Mouse (Mus musculus) CH12.LX (cell line): ENCODE data around the gene Reln. TPM values are rescaled to one million over a fixed set of nuclear protein-coding genes. Genes with fewer than 3 reads are reported as not detected.
A peak's percentile ranks its signal among the peaks of the same experiment; 100 is the strongest.

ENCODE experiments used
- DNase-seq: peaks from one replicate; pipeline ENCODE4 v3.0.0-alpha.2; 2013; ENCODE audit errors: extremely low read depth
- H3K27ac ChIP-seq: 2 replicates; pipeline ENCODE4 v1.5.1; 2012; ENCODE audit warnings: low read depth, mild to moderate bottlenecking, control low read depth, moderate library complexity; ENCODE audit not compliant: insufficient read depth
- H3K27me3 ChIP-seq: replicated peaks from 2 replicates; pipeline ENCODE3; 2012; ENCODE audit warnings: inconsistent platforms
- H3K36me3 ChIP-seq, 2 experiments: replicated peaks in 1 of 2; 2 replicates each; pipeline versions ENCODE3 to v1.6.1; 2012; ENCODE audit warnings: inconsistent platforms in 1 of 2, low read length in 1 of 2, mild to moderate bottlenecking in 1 of 2, mixed read lengths in 1 of 2, moderate library complexity in 1 of 2; ENCODE audit not compliant: control insufficient read depth in 1 of 2, insufficient read depth in 1 of 2
- H3K4me1 ChIP-seq, 2 experiments: 2 replicates each; pipeline ENCODE4 v1.6.1; 2012; ENCODE audit warnings: inconsistent platforms in 1 of 2, moderate library complexity in 1 of 2; ENCODE audit not compliant: insufficient read depth in 2 of 2, control insufficient read depth in 1 of 2
- H3K4me2 ChIP-seq: 2 replicates; pipeline ENCODE4 v1.6.1; 2012; ENCODE audit warnings: low read depth, mild to moderate bottlenecking, control low read depth; ENCODE audit not compliant: poor library complexity, insufficient read depth, severe bottlenecking
- H3K4me3 ChIP-seq, 3 experiments: fragments of 150-350 bp in 1 of 3; sonication (generic) in 1 of 3; replicated peaks in 1 of 3; 2 replicates each; pipeline versions ENCODE3 to v1.5.1; 2011 to 2012; ENCODE audit warnings: low read depth in 2 of 3, low read length in 2 of 3, mild to moderate bottlenecking in 2 of 3, moderate library complexity in 2 of 3, control low read depth in 1 of 3, improper control_type of control experiment in 1 of 3, inconsistent platforms in 1 of 3, mixed read lengths in 1 of 3; ENCODE audit not compliant: poor library complexity in 1 of 3
- H3K79me2 ChIP-seq: replicated peaks from 2 replicates; pipeline ENCODE4 v1.6.1; 2012; ENCODE audit warnings: mild to moderate bottlenecking, moderate library complexity; ENCODE audit not compliant: control insufficient read depth, poor library complexity, insufficient read depth, severe bottlenecking; ENCODE audit errors: extremely low read depth
- H3K9ac ChIP-seq: 2 replicates; pipeline ENCODE4 v1.6.1; 2012; ENCODE audit warnings: low read depth, mild to moderate bottlenecking, control low read depth, moderate library complexity; ENCODE audit not compliant: insufficient read depth
- H3K9me3 ChIP-seq: replicated peaks from 2 replicates; pipeline ENCODE3; 2012; ENCODE audit warnings: low read length, inconsistent platforms, mixed read lengths
- BHLHE40 ChIP-seq: IDR thresholded peaks from 2 replicates; pipeline ENCODE4 v1.6.1; 2011; ENCODE audit warnings: mild to moderate bottlenecking, low read depth, low read length, improper control_type of control experiment
- CTCF ChIP-seq, 2 experiments: IDR thresholded peaks in 1 of 2; conservative IDR thresholded peaks in 1 of 2; 2 replicates each; pipeline ENCODE4 v1.5.1; 2011 to 2012; ENCODE audit warnings: low read depth in 2 of 2, low read length in 2 of 2, improper control_type of control experiment in 1 of 2, inconsistent platforms in 1 of 2, mild to moderate bottlenecking in 1 of 2, moderate library complexity in 1 of 2
- ETS1 ChIP-seq: conservative IDR thresholded peaks from 2 replicates; pipeline ENCODE4 v1.6.1; 2012; ENCODE audit warnings: low read depth, mild to moderate bottlenecking, inconsistent platforms, low read length, improper control_type of control experiment, moderate library complexity
- HCFC1 ChIP-seq: IDR thresholded peaks from 2 replicates; pipeline ENCODE4 v1.6.1; 2012; ENCODE audit warnings: low read depth, mild to moderate bottlenecking, inconsistent platforms, low read length, improper control_type of control experiment
- IRF4 ChIP-seq: IDR thresholded peaks from 2 replicates; pipeline ENCODE4 v1.6.1; 2014; ENCODE audit warnings: low read depth, mild to moderate bottlenecking, inconsistent platforms, low read length, improper control_type of control experiment
- MEF2A ChIP-seq: IDR thresholded peaks from 2 replicates; pipeline ENCODE4 v1.6.1; 2014; ENCODE audit warnings: low read depth, mild to moderate bottlenecking, inconsistent platforms, low read length, improper control_type of control experiment, borderline replicate concordance
- MYC ChIP-seq: IDR thresholded peaks from 2 replicates; pipeline ENCODE4 v1.6.1; 2011; ENCODE audit warnings: low read depth, mild to moderate bottlenecking, improper control_type of control experiment, low read length
- NELFE ChIP-seq: IDR thresholded peaks from 2 replicates; pipeline ENCODE4 v1.6.1; 2011; ENCODE audit warnings: low read depth, low read length, improper control_type of control experiment
- PAX5 ChIP-seq: IDR thresholded peaks from 2 replicates; pipeline ENCODE4 v1.6.1; 2012; ENCODE audit warnings: low read length, inconsistent platforms, mixed read lengths
- POLR2AphosphoS2 ChIP-seq: IDR thresholded peaks from 2 replicates; pipeline ENCODE4 v1.6.1; 2011; ENCODE audit warnings: low read depth, low read length, improper control_type of control experiment
- RAD21 ChIP-seq: IDR thresholded peaks from 2 replicates; pipeline ENCODE4 v1.6.1; 2011; ENCODE audit warnings: low read depth, mild to moderate bottlenecking, low read length, improper control_type of control experiment, moderate library complexity
- RCOR1 ChIP-seq: conservative IDR thresholded peaks from 2 replicates; pipeline ENCODE4 v1.6.1; 2012; ENCODE audit warnings: low read depth, mild to moderate bottlenecking, inconsistent platforms, low read length, improper control_type of control experiment
- SMC3 ChIP-seq: IDR thresholded peaks from 2 replicates; pipeline ENCODE4 v1.6.1; 2011; ENCODE audit warnings: low read depth, low read length, improper control_type of control experiment
- TBP ChIP-seq: conservative IDR thresholded peaks from 2 replicates; pipeline ENCODE4 v1.6.1; 2011; ENCODE audit warnings: low read depth, low read length, improper control_type of control experiment
- ZKSCAN1 ChIP-seq: IDR thresholded peaks from 2 replicates; pipeline ENCODE4 v1.6.1; 2012; ENCODE audit warnings: low read depth, inconsistent platforms, low read length, improper control_type of control experiment, borderline replicate concordance
- dilution Hi-C: fragments of 300-500 bp; cut with MboI; formaldehyde crosslinking; loops from 2 replicates; pipeline ENCODE4 v1.14.3; 2020; ENCODE audit warnings: low sequenced_read_pairs; ENCODE audit not compliant: extremely low pct_unique_long_range_greater_than_20kb, extremely low pct_ligation_motif_present
- in situ Hi-C: fragments of 300-500 bp; cut with MboI; formaldehyde crosslinking; loops from 3 replicates; pipeline ENCODE4 v1.14.3; 2019; ENCODE audit warnings: low sequenced_read_pairs, low pct_ligation_motif_present, low pct_unique_long_range_greater_than_20kb, mixed read lengths
- polyA plus RNA-seq: library from polyadenylated mRNA; unstranded; fragments of >175 nt; gene quantifications from 2 replicates; pipeline ENCODE4 v1.2.1, GENCODE M21; 2012; ENCODE audit warnings: low read depth; ENCODE audit not compliant: insufficient read length
- total RNA-seq, 2 experiments: library from RNA; depleted of rRNA; stranded (reverse); fragments of 300-350 nt in 1 of 2; fragments of >200 nt in 1 of 2; gene quantifications; 2 replicates each; pipeline ENCODE4 v1.2.3; 2012 to 2014

Reln gene
- total and polyA plus RNA-seq, 3 experiments: 0.03 to 0.04 TPM; not detected in 1

GRCm38 (mm10) chr5:21948736-21949506 lies 395.6 kb downstream of the Reln start:
- in situ Hi-C loops: no loop called here
- DNase-seq: no peak
- dilution Hi-C loops: no loop called here

DNA sequence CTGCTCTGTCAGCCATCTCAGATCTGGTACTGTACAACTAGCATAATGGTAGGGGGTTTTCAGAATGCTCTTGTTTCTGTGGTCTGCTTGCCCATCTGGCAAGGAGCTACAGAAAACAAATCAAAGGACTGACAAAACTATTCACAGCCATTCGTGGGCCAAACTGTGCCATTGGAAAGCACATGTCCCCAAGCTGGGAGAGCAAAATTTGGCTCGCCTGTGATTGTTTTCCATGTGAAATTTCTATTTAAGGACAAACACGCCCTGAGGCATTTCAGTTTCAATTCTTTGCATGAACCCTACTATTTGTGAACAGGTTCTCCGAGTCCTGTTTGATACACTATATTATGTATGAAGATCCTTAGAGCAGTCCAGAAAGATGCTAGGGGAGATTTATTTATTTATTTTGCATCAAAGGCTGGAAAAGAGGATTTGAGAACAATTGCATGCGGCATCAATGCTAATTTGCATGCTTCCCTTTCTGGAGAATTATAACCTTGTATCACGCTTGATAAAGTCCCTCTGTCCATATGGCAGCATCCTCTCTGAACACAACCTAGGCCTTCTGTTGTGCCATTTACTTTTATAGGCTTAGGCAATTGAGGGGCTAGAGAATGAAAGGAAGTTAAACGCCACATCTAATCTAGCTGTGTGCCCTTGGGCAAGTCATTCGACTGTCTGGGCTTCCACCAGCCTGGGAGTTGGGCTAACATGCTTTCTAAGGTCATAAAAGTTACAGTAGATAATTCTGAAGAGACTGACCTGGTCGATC lies 396.7 kb downstream of the Reln start:
- dilution Hi-C loops: no loop called here
- TF ChIP-seq TBP: no peak
- Histone ChIP-seq H3K4me2 (peak overlapping the region; percentile 32; the same call in 1 of the 2 replicates), H3K4me3 (no peak overlapping the region), H3K9ac (no peak overlapping the region), H3K9me3 (no peaks in the 10 kb centered on the region), H3K4me1 (no peaks in the 10 kb centered on the region), H3K27ac (no peak overlapping the region), H3K79me2 (no peaks in the 10 kb centered on the region), H3K27me3 (no peaks in the 10 kb centered on the region), H3K36me3 (no peaks in the 10 kb centered on the region)
- DNase-seq: no peak
- in situ Hi-C loops: no loop called here

More at GRCm38 (mm10) chr5:21948736-21949506, 395.6 kb downstream of the Reln start:
- Histone ChIP-seq H3K9me3 (no peaks in the 10 kb centered on the region), H3K79me2 (no peaks in the 10 kb centered on the region), H3K4me1 (no peaks in the 10 kb centered on the region), H3K36me3 (no peaks in the 10 kb centered on the region), H3K9ac (no peak overlapping the region), H3K27ac (no peak overlapping the region), H3K4me2 (no peak overlapping the region), H3K27me3 (no peaks in the 10 kb centered on the region), H3K4me3 (no peak overlapping the region)
- no peak for TF ChIP-seq PAX5

DNA sequence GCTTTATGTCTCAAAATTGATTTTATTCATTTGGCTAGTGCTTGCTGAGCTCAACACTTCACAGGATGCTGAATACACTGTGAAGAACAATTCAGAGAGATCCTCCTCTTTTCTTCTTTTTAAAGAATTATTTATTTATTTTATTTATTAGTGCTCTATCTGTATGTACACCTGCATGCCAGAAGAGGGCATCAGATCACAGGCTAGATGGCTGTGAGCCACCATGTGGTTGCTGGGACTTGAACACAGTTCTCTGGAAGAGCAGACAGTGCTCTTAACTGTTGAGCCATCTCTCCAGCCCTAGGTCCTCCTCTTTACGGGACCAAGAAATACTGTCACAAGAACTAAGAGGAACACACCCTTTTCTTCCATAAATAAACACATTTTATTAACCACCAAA lies 399.9 kb downstream of the Reln start:
- Histone ChIP-seq H3K9ac (no peak overlapping the region), H3K4me2 (no peak overlapping the region), H3K4me3 (no peak overlapping the region), H3K9me3 (no peaks in the 10 kb centered on the region), H3K27ac (no peak overlapping the region), H3K27me3 (no peaks in the 10 kb centered on the region), H3K4me1 (no peaks in the 10 kb centered on the region), H3K36me3 (no peaks in the 10 kb centered on the region), H3K79me2 (no peaks in the 10 kb centered on the region)
- in situ Hi-C loops (no loop called here), dilution Hi-C loops (no loop called here)
- peak; percentile 17 for DNase-seq
- TF ChIP-seq ETS1 (no peak), BHLHE40 (no peak), MEF2A (no peak), NELFE (no peak), MYC (0 out of 2 replicates have a peak, but pooled peaks have one; percentile 64), SMC3 (peak; percentile 32; the same call in 1 of the 2 replicates), CTCF (conservative IDR thresholded peaks at IDR 0.05 in 1 of 2, IDR thresholded peaks at IDR 0.05 in 1 of 2; ENCODE audit: low read depth in 2 of 2, low read length in 2 of 2) (peak in 1 of 2 experiments; percentile 60; a peak in 2 of 4 replicates), HCFC1 (no peak), IRF4 (no peak), RCOR1 (no peak), ZKSCAN1 (no peak), POLR2AphosphoS2 (no peak), PAX5 (no peak), RAD21 (peak; percentile 43)
